Mouse (Mus musculus) thymus, postnatal 14 days (tissue): ENCODE measurements around the gene Lamc1.

Source experiments
- DNase-seq: peaks from one replicate; pipeline ENCODE4 v3.0.0; 2021

Gene Lamc1

DNA sequence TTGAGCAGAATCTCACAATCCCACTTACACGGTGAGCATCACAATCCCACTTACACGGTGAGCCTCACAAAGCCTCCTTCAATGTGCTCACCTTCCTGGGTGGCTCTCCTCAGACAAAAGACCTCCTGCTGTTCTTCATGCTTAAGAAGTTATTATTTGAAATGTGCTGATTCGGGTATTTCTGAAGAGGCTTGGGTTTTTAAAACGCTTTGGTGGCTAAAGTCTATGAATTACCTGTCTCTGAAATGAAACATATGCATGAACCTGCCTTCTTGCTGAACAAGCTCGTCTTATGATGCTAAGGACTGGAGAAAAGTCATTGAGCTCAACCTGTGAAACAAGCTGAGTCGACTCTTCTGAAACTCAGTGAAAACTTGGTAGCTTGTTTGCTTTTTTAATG, 36.6 kb downstream of the Lamc1 start:
- no peak for DNase-seq

DNA sequence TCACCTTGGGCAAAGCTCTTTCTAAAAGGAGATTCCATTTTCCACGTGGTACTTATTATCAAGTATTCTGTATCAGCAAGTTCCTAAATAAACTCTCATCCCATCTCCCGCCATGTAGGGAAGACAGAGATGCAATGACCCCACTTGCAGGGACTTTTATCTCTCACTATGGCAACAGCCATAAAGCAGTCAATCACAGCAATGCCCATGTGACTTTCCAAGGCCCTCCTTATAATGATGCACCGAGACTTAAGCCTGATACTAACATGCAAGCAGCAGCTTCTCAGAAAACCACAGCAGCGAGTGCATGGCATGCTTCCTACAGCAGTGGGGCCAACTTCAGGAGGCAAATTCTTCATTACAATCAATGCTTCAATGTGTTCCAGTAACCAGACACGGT, 39.7 kb downstream of the Lamc1 start:
- no peak for DNase-seq

DNA sequence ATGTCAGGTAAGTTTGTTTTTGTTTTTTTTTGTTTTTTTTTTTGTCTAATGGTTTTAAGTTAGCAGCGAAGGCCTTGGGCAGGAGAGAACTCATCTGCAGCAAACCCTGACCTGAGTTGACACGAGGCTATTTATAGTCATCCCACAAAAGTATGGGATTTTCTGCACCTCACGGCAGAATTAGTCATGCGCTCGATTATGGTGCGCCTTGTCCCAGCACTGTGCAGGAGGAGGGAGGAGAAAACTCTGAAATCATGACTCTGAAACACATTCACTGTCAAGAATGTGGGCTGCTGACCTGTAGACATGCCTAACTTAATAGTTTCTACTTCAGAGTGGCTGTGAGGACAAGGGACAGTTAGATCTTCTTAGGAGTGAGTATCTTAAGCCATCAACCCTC, 40.4 kb downstream of the Lamc1 start:
- no peak for DNase-seq

DNA sequence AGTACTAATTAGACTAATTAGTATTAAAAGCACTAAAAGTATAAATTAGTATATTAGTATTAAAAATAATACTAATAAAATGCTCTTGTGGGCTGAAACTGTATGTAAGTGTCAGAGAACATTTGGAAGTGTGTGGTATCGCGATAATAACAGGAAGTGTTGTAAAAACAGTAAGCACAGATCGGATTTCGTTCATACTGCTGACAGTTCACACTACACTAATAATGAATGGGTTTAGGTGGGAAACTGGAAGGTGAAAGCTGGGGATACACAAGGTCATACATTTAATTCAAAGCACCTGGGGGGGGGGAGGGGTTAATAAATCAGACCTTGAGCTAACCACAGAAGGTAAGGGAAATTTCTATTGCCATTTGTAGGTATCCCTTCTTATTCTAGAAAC, 41.2 kb downstream of the Lamc1 start:
- DNase-seq = no peak

DNA sequence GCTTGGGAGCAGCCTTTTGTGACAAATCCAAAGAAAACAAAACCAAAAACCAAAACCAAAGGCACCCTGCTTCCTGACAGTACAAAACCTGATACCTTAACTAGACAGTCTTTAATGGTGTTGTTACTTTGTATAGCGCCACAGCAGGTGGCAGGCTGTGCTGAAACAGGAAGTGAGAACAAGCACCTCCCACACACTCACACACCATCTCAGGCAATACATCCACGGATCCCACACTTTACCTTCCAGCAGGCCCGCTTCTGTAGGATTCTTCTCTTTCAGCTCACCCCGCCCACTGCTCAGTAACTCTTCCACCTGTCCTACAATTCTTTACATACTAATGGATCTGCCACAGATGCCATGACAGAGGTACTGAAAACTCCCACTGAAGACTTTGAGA, 44.6 kb downstream of the Lamc1 start:
- DNase-seq = peak; percentile 47

DNA sequence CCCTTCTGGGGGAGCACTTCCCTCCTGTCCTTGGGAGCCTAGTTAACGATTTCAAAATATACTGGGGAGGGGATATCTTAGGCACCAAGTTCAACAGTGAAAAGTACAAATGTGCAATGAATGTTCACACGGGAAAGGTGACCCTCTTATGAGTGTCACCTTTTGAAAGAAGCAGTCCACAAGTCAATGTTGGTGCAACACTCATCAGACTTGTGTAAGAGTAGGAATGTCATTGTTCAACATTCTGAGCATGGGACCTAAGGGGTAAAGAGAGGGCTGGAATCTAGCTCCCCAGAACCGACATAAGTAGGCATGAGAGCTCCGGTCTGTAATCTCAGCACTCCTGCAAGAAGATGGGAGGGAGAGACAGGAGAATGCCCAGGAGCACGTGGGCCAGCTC, 45.1 kb downstream of the Lamc1 start:
- DNase-seq = no peak

DNA sequence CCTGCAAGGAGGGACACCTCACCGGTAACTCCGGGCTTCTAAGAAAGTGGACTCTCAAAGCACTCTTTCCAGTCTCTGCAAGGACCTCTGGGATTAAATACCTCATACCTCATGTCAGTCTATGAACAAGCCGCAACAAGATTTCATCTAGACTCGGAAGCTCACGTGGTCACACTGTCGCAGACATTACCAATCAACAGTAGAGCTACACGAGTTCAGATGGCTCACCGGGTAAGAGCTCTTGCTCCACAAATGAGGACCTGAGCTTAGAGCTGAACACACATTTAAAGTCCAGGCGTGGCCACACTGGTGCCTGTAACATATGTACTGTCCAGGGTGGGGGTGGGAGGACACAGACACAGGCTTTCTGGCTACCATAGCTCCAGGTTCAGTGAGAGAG, 46.4 kb downstream of the Lamc1 start:
- DNase-seq = no peak

DNA sequence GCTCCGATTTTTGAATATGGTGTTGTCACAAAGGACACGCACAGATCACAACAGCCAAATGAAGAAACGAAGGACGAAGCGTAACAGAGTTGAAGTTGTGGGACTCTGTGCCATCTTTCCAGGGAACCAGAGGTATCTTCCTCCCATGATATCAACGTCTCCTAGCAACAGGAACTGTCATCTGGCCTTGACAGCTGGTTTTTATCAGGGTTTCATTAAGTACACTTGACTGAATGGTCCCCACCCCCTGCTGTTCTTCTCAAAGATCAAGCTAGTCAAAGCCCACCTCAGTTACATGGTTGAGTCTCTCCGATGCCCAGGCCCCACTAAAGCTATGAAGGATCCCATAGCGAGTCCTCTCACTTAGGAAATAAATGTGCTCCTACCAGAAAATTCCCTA, 47.4 kb downstream of the Lamc1 start:
- no peak for DNase-seq

DNA sequence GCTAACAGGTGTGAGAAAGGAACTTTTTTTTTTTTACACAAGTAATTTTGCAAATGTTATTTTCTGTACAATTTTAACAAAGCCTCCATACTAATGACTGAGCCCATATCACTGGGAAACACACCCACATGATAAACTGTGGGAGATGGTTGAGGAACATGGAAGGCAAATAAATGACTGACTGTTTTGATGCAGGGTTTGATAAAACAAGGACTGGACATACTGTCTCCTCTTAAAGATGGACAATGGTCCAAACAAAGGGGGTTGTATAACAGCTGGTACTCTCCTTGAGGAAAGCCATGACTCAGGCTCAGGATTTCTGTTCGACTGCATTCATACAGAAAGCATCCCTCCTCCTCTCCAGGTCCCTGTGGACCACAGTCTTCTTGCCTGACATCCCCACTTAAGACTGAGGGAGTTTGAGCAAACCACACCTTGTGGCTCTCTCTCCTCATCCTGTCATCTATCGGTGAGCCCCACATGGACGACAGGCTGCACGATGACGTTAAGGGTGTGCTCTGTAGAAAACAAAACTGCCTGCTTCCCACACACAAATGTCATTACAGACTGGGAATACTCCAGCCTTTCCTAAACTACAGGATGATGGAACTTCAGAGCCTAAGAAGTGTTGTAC, 50.1 kb downstream of the Lamc1 start:
- DNase-seq = no peak

DNA sequence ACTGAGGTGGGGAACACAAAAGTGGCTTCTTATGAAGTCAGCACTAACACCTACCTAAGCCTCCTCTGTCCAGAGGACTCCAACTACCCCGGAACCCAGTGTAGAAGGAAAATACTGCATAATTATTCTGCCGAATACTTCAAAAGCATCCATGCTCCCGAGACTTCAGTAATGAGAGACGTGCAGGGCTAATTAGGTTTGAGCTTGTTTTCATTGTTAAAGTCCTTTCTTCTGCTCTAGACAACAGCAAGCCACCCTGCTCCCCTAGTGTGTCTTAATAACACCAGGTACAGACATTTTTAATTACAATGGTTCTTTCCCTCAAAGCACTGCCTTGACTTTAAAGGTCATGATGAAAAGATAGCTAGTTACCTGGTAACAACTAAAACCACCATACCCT, 51.1 kb downstream of the Lamc1 start:
- DNase-seq = no peak

DNA sequence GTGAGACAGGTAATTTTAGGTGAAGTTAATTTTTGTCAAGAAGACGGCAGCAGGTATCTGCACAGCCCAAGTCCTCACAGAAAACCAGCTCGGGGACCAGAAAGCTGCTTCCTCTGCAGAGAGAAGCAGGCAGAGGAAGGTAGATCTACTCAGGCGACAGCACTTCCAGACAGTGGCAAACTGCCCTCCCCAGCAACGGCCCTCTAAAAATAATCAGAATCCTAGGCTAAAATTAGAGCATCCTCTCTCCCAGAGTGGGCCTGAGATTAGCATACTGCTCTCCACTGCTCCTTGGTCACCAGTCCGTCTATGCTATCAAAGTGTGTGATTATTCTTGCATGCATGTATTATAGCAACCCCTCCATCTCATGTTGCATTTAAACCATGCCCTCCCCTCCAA, 52.2 kb downstream of the Lamc1 start:
- no peak for DNase-seq

DNA sequence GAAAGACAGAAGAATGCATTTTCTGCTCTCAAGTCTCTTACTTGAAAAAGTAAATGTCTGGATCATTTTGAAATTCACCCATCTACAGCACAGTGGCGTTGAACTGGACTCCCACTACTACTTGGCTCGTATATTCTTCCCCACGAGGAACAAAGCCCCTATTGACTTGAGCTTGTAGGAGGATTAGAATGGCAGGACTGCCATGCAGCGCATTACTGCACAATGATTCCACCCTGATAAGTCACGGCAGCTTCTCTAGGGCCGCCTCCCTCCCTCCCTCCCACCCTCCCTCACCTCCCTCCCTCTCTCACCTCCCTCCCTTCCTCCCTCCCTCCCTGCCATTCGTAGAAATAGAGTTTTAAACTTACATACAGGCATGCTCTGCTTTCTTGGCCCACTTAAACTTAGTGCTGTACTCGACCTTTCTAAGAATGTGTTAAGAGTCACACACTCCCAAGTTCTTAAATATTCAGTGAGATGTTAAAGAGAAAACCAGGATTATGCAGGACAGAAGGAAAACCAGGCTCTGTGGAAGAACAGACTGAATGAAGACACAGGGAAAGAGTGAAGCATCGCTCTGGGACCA, 54.5 kb downstream of the Lamc1 start:
- no peak for DNase-seq

DNA sequence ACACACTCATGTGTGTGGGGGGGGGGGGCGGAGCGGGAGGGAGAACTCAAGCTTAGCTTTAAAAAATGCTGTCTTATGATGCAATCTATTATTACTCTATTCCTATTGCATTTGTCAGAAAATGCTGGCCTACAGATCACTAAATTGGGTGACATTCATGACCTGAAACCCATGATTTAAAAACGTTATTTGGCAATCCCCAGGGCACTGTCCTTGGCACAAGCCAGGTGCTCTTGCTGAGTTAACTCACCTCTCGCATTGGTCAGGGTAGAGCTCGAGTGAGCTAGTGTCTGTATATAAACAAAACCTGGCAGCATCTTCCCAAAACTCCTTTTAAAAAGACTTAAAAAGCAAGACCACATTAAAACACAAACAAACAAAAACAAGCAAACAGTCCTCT, 57.1 kb downstream of the Lamc1 start:
- DNase-seq = no peak

DNA sequence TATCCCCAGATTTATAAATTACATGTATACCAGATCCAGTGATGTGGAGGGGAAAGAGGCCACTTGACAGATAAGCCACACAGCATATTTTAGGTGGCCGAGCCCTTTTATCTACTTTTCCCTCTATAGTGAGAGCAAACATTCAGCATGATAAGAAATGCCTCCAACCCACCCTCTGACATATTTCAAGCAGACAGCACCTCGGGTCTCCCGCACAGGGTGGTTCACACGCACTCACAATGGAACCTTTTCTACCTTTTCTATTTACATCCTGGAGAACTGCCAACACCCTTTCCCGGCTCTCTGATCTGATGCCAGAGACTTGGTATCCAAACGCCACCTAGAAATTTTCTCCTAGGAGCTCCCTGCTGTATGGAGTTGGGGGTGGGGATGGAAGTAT, 58.0 kb downstream of the Lamc1 start:
- no peak for DNase-seq

DNA sequence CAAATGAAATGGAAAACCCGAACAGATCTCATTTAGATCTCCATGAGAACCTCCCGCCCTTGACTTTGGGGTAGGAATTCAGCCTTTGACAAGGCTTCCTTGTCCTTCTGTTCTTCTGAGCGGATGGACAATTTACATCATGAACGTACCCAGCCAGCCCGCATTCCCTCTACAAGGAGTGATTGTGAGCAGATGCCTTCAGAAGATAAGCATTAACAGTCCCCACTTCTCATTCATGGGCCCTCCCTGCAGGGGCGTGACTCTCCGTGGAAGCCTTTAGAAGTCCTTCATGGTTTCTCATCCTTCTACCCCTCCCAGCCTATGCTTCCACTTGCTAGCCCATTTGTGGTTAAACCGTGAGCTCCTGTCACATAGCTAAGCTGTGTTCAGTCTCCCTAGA, 58.9 kb downstream of the Lamc1 start:
- no peak for DNase-seq

DNA sequence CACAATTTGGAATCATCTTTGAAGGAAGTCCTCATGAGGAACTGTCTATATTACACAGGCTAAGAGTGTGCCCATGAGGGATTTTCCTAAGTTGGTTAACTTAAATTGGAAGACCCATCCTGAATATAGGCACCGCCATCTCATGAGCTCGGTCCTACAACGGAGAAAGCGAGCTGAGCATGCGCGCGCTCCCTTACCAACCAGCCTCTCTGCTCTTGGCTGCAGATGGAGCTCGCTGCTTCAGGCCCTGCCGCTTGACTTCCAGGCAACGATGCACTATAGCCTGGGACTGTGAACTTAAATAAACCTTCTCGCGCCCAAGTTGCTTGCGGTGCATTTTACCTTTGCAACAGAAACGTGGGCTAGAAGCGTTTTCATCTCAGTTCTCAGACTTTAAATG, 61.8 kb downstream of the Lamc1 start:
- DNase-seq = no peak

DNA sequence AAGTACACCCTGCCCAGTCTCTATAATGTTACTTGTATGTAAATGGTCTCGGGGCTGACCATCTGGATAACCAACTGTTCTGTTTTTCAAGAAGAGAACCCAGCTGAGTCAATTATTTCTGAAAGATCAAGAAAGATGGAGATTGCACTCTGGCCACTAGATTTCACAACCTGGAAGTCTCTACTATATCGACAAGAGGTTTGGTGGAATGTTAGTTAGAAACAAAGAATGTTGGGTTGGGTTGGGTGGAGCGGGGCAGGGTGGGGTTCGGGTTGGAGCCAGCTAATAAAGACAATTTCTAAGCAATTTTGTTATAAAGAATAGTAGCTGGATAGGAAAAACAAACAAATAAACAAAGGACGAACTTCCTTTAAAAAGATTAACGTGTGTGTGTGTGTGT, 62.9 kb downstream of the Lamc1 start:
- no peak for DNase-seq

DNA sequence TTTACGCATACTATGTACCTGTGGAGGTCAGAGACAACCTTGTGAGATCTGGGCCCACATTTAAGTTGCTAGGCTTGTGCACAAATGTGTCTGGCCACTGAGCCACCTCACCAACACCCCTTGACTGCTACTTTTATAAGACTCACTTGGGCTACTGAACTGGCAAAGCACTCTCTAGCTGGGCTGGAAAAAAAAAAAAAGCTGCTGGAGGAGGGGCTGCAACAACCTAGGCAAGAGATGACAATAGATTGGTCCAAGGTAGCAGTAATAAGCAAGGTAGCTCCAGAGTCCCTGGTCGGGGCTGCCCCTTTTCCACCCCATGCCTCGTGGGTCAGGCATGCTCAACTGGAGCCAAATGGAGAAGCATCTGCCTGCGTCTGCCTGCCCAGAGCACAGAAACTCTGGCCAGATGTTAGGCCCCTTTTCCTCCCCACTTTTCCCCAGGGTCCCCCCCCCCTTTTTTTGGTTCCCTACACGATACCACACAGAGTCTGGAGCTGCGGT, 63.7 kb downstream of the Lamc1 start:
- no peak for DNase-seq

DNA sequence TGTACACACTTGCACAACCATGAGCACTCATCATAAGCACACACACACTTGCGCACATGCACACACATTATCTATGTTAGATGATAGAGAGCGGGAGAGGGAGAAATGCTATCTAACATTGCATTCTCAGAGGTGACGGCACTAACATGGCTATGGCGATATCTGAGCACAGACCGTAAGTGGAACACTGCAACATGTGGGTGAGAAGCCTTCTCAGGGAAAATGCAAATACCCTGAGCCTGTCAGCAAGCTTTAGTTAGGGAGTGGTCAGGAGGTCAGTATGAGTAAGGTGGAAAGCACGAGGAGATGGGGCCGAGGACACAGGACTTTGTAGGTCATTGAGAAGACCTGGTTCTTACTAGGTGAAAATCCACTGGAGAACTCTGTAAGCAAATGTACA, 64.3 kb downstream of the Lamc1 start:
- no peak for DNase-seq

DNA sequence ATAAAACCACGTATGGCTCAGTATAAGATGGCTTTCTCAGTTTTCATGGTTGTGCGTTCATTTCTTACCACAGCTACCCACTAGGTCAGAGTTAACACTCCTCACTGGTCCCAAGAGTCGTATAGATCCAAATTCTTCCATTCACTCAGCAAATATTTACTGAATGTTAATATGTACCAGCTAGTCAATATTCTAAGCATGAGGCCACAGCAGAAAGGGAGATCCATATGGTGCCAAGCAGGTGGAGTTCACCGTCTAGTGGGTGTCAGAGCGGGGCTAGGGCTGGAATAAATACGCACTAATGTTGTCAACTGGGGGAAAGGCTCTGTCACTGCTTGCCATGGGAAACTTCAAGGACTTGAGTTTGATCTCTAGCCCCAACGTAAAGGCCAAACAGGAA, 64.9 kb downstream of the Lamc1 start:
- no peak for DNase-seq

DNA sequence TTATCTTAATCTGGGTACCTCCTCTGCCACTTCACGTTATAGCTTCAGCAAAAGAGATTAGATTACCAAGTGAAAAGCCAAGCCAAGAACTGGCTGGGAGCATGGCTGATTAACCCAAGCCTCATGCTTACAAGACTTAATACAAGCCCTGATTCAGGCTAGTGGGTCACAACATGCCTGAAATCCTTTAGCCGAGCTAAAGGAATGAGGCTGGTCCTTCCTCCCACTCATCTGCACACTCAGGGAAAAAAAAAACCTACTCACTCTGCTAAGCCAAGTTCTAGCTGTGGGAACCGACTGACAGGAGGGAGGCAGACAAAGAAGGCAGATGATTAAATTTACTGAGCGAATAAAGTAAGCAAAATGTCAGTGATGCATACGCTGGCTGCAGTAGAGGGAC, 65.7 kb downstream of the Lamc1 start:
- DNase-seq = no peak

DNA sequence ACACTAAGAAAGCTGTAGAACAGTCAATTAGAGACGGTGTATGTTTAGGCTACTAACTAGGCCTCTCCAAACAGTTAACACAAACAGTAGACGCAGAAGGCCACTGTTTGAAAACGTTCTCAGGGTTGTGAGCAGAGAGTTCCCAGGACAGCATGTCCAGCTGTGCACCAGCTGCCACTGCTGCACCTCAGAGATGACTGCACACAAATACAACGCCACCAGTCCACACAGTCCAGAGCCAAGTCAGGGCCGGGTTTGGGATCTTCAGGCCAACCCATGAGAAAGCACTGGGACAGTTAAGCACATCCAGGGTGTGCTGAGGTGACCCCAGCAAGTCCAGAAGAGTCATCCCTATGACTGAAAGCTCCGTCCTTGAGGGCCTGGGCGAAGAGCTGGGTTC, 67.0 kb downstream of the Lamc1 start:
- DNase-seq = no peak

DNA sequence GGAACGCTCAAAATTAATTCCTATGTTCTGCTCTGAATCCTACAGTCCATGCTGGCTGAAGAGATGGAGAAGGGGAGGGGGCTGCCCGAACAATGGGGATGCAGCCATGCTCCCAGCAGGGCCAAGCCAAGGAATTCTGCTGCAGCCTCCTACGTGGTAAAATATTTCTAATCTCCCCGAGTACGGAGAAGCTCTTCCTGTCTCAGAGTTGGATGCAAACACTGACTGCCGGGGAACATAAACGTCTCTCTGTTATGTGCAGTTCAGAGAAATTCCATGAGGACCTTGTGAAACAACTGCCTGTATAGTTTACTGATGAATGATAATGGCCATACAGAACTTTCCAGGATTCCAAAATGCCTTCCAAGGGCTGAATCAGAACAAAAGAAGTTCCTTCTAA, 67.5 kb downstream of the Lamc1 start:
- no peak for DNase-seq

DNA sequence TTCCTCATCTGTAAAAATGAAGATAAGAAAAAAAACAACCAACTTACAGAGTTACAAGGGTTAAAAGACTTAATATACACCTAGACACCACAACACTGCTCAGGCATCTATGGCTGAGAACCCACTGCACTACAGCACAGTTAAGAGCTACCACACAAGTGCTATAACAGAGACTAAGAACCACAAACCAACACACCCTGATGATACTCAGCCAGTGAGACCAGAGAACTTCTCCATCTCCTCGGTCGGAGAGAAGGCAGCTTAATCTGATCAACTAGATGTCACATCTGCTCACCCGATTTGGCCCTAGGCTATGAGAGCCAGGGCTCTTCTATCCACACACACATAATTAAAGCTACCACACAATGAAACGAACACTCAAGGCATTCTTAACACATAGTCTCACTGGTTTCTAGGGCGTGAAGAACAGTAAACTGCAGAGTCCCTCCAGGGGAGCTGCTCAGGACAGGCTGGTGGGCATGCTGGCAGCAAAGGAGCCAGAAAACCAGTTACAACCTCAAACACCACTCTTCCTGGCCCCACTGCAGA, 72.8 kb downstream of the Lamc1 start:
- no peak for DNase-seq
